Mouse (Mus musculus) R1 (cell line): ENCODE data around the gene Card10.

Source experiments
- DNase-seq: peaks from one replicate; pipeline ENCODE4 v3.0.0-alpha.2; 2018; ENCODE audit warnings: low read depth, low spot score

Card10 gene

DNA sequence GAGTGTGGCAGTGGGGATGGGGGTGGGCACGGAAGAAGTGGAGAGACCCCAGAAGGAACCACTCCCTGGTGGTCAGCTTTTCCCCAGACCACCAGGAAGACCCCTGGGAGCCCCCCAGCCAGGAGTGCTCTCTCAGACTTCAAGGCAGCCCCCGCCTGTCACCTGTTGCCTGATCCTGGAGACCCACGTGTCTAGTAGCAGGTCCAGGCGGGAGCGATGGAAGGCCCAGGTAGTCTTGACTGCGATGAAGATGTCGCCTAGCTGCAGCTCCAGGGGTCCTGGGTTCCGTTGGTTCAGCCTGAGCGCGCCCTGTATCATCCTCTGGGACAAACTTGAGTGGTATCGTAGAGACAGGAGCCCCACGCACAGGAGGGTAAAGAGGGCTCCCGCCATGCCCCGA is 30.0 kb downstream of the Card10 start:
- no peak for DNase-seq

DNA sequence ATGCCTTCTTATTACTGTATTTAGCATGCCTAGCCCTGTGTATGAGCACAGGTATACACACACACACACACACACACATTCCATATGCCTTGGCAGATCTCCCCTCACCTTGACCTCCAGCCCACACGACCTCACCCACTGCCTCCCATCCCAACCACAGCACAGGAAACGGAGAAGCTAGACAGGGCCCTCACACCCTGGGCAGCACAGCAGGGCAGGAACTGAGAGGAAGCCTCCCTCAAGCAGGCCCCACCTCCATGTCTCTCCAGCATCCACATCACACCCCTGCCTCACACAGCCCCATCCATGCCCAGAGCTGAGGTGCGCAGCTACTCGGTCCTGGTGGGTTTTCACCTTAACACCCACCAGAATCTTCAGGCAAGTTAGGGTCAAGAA is 30.5 kb downstream of the Card10 start:
- no peak for DNase-seq

GRCm38 (mm10) chr15:78771531-78772367 is 31.1 kb downstream of the Card10 start:
- DNase-seq, result no peak

GRCm38 (mm10) chr15:78770983-78771355 is 31.9 kb downstream of the Card10 start:
- peak; percentile 34 for DNase-seq

GRCm38 (mm10) chr15:78770234-78770982 is 32.4 kb downstream of the Card10 start:
- DNase-seq, result no peak

GRCm38 (mm10) chr15:78769064-78769463 is 33.8 kb downstream of the Card10 start:
- DNase-seq, result no peak

GRCm38 (mm10) chr15:78763704-78764103 is 39.1 kb downstream of the Card10 start:
- no peak for DNase-seq

- DNase-seq, result no peak
These were observed 39.6 kb downstream of the Card10 start for GRCm38 (mm10) chr15:78763210-78763609.

DNA sequence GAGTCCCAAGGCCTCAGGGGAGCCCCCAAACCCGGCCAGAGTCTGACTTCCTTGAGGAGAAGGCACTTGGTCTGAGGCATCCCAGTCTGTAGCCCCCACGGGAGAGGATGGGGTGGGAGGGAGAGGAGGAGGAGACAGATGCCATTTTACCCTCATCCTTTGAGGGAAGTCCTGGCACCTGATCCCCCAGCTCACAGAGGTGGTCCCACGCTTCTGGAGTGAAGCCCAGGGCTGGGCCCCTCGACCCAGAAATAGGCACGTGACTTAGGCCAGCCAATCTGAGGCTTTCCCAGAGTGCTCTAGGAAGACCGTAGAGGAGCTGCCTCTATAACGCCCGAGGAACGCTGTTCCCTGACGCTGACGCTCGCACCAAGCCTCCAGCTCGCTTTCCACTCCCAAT is 41.7 kb downstream of the Card10 start:
- DNase-seq, result no peak

DNA sequence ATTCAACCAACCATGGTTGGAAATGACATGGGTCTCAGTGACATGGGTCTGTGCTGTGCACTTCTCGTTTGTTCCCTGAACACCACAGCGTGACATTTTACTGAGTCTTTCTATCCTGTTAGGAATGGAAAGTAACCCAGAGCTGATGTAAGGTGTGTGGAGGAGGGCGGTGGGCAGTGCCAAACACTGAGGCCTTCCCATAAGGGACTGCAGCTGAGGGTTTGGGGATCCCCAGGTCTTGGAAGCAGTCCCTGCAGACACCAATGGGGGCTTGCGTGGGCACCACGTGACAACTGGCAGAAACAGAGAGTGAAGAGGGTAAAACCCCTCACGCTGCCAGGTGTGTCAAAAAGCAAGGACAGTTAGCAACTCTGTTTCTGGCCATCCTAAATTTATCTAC is 44.7 kb downstream of the Card10 start:
- DNase-seq, result no peak

GRCm38 (mm10) chr15:78755966-78756725 is 46.7 kb downstream of the Card10 start:
- no peak for DNase-seq

- DNase-seq, result no peak
These were observed 47.6 kb downstream of the Card10 start for GRCm38 (mm10) chr15:78755226-78755625.

DNA sequence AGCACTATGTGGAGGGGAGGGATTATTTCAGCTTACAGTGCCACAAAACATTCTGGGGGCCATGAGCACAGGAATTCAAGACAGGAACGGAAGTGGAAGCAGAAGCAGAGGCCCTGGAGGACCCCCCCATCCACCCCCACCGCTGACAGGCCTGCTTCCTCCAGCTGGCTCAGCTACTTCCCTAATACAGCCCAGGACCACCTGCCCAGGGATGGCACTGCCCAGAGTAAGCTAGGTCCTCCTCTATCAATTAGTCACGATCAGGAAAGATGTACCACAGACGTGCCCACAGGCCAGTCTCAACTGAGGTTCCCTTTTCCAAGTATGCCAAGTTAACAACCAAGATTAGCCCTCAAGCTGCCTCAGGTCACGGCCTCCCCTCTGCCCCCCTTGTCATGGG is 48.7 kb downstream of the Card10 start:
- DNase-seq, result no peak

GRCm38 (mm10) chr15:78752991-78753390 is 49.9 kb downstream of the Card10 start:
- peak; percentile 65 for DNase-seq

GRCm38 (mm10) chr15:78750608-78751350 is 52.1 kb downstream of the Card10 start:
- no peak for DNase-seq

- peak; percentile 79 for DNase-seq
These were observed 53.0 kb downstream of the Card10 start for GRCm38 (mm10) chr15:78749855-78750254.

- peak; percentile 35 for DNase-seq
These were observed 58.6 kb downstream of the Card10 start for GRCm38 (mm10) chr15:78744206-78744605.

GRCm38 (mm10) chr15:78742831-78743230 is 60.0 kb downstream of the Card10 start:
- no peak for DNase-seq

DNA sequence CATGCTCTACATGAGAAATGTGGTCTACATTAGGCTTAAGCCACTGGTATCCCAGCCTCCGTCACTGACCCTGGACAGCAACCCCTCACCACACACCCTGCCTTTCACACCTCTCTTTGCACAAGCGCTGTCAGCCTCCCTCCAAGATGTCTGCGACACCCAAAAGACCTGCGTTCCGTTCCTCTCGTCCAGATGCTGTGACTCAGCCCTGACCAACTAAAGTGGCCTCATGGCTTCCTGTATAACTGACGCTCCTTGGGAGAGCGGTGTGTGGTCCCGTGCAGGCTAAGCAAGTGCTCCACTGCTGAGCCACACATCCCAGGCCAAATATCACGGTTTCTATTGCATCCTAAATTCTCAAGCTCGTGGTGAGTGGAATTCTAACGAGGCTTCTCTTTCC is 62.2 kb downstream of the Card10 start:
- no peak for DNase-seq

DNA sequence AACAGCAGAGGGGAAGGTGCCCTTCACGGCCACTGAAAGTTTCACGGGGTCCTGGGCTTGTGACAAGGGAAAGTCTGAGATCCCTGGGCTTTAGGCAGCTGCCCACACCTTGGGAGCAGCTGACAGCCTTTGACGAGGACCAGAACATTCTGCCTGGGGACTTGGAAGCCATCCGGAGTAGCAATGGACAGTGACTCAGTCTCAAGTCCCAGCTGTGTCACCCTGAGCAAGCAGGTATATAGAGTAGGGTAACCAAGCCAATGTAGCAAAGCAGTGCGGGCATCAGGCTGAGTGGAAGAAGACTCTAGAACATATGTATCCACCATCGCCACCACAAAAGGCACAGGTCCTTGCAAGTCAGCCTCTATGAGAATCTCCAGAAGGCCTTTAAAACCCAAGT is 65.7 kb downstream of the Card10 start:
- no peak for DNase-seq

- no peak for DNase-seq
These were observed 66.2 kb downstream of the Card10 start for GRCm38 (mm10) chr15:78736681-78737100.
